Mouse (Mus musculus): ENCODE results near the gene Fsip1.
"Not testable (repeated sequence)": the region's sequence is repeated elsewhere in the genome, so short reads cannot be mapped to it uniquely, and the experiment has no call there.

Gene Fsip1

DNA sequence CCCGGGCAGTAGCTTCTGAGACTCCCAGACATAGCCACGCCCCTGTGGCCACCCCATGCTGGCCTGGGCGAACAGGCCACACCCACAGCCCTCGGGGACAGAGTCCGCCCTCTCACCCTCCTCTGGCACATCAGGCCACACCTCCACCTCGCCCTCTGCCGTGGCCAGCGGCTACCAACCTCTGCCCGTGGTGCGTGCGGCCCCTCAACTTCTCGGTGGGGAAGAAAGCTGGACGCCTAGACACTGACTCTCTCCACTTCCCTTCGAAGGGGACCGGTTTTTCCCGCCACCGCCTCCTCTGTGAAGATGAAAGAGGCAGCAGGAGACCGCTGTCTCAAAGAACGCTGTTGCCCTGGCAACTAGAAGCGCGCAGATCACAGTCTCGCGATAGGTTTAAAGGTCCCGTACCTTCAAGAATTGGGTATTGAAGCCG is at the start of gene Fsip1:
TSS of gene Fsip1 (minus strand) at position 346 of the 433 bp plus-strand sequence.
- DNase-seq (ENCODE audit: low spot score in 2 of 2): peak; percentile 39 to 62

DNA sequence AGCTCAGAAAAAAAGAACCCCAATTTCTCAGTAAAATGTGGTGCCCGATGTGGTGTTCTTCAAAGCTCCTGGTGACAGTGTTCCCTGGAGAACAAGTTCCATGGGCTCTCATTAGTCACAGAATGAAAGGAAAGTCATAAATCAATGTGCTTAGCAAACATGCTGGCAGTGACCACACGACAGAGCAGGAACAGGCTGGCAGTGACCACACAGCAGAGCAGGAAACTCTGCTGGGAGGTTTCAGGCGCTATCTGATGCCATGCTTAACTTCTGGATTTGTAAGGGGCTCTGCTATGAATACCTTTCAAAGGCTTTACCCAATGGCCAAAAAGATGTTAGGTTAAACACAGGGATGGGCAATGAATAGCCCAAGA is 49.7 kb upstream of the Fsip1 start:
- no peak for DNase-seq (ENCODE audit: low spot score in 2 of 2)

DNA sequence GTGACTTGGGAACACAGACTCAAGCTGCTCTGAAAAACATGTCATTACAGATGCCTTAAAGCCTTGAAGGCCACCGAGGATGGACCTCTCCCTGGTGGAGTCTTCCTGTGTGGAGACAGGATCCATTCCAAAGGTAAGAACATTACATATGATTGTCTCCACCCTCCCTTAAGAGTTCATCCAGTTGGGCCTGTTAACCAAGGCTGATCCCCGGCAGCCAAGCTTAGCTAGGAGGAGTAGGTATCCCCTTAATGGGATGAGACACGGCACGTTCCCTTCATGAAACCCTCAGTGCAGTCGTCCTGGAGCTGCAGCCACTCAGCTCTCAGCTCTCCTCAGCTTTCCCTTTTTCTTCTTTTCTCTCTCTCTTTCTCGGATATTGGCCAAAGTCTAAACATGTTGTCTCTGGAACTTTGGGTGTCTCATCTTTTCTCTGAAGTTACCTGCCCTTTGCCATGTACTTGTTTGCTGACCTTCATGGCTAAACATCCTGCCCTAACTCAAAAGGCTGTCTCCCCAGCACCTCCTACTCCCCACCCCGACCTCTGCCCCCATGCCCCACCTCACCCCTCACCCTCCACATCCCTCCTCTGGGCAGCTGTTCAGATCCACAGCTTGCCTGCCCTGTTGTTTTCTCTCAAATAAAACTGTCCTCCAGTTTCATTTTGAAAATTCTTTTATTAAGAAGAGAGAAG is 49.2 kb upstream of the Fsip1 start:
- no peak for DNase-seq (ENCODE audit: low spot score in 2 of 2)

DNA sequence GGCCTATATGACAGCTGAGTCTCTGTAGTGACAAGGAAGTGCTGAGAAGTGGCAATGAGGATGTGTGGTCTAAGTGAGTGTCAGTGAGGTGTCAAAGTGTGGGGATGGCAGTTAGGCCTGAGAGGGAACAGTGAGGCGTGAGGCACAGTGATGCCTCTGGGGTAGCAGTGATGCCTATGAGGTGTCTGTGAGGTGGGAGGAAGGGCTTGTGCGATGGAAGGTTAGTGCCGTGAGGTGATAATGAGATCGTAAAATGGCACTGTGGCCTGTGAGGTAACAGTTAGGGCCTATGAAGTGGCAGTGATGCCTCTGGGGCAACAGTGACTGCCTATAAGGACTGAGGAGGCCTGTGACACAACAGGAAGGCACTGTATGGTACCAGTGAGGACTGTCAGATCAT is 46.7 kb upstream of the Fsip1 start:
- DNase-seq (ENCODE audit: low spot score in 2 of 2): no peak

DNA sequence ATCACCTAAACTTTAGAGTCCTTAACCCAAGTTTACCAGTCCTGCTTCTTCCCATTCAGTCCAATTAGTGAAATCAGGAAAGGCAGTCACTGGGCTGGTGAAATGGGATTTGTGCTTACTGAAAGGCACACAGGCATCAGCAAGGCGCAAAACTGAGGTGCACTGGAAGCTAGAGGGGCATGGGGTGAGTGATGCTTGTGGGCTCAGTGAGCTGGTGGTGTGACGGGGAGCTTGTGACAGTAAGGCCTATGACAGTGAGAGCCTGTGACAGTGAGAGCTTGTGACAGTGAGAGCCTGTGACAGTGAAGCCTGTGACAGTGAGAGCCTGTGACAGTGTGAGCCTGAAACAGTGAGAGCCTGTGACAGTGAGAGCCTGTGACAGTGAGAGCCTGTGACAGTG is 44.9 kb upstream of the Fsip1 start:
- DNase-seq (ENCODE audit: low spot score in 2 of 2): no peak

DNA sequence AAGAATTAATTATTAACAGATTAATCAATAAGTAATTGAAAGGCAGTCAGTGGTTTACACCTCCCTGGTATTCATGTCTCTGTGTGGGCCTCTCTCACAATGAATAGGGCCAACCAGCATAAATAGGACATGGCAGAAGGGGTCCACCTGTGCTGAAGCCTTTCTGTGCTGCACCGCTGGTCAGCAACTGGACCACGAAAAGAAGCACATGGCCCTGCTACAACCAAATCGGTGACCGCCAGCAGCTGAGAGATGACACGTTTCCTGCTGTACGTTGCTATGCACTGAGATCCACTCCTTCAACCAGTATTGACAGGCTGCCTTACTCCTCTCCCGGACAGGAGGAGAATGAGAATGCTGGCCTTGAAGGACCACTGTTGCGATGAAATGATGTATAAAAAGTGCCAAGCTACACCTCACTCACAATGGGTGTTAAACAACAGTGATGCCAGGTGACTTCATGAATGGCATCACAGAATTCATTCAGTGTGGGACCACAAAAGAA is 44.3 kb upstream of the Fsip1 start:
- no peak for DNase-seq (ENCODE audit: low spot score in 2 of 2)

DNA sequence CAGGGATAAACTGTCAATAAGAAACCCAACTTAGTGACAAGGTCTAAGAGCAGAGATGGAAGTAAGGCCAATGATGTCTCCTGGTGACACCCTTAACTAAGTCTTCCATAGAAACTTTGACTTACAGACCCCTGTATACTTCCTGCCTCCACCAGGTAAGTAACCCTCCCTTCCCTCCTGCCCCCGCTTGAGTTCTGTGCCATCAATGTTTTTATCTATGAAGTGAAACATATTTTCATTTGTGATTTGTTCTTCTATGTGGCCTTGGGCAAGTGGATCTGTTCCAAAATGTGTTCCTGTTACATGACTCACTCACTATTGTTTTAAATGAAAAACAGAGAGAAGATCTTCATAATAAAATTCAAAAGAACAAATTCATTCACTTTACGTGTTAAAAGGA is 43.2 kb upstream of the Fsip1 start:
- DNase-seq (ENCODE audit: low spot score in 2 of 2): no peak

DNA sequence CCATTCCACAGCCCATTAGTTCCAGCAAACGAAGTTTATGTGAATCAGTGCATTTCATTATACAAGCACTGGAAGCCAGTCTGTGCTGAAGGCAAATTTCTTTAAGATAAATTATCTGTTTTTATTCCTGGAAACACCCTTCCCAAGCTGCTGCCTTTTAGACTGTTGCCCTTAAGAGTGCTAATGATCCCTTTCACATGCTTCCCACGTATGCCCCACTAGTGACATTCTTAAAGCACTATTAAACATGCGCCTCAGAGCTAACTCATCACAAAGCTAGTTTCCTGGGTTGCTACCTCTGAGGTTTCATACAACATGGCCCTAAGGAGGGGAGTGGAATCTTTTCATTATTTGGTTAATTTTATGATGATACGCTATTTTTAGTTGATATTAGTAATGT is 41.8 kb upstream of the Fsip1 start:
- DNase-seq (ENCODE audit: low spot score in 2 of 2): no peak

DNA sequence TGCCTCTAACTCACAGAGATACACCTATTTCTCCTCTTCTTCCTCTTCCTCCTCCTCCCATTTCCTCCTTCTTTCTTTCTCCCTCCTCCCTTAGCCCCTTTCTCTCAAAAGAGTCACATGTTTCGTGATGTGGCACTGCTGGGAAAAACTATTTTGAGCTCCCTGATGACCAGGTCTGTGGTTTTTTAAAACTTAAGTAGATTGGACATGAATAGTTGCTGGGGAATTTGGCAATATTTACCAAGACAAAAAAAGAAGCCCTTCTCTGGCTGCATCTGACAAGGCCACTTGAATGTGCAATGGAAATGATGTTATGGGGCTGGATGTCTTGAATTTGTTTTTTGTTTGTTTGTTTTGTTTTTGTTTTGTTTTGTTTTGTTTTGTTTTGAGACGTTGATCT is 41.2 kb upstream of the Fsip1 start:
- no peak for DNase-seq (ENCODE audit: low spot score in 2 of 2)

DNA sequence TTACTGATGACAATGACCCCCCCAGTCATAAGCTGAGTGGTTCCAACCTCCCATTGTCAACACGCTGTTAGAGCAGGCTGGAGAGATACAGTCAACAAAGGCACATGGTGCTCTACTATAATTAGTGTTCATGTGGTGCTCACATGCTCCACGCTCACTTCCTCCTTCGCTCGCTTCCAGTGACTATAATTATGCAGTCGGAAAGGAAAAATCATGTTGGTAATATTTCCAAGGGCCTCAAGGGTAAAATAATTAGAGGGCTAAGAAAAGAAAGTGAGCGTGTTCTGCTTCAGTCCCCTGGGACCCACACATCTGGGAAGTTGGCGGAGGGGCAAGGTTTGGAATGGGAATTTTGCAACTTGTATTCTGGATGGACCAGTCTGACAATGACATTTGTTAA is 38.7 kb upstream of the Fsip1 start:
- DNase-seq (ENCODE audit: low spot score in 2 of 2): no peak

DNA sequence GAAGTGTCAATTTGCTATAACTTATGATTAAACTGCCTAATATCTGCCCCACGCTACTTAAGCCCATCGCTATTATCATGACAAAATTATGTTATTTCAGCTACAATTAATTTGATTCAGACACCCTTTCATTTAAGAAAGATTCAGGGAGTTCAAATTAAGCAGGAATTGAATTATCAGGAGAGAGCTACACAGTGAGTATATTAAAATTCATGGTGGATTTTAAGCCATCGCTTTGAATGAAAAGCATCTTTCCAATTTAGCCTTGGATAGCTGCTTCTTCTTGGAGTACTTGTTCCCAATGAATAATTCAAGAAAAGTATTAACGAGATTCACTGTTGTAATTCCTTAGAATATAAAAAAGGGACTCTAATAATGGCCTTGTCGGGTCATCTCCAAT is 36.8 kb upstream of the Fsip1 start:
- no peak for DNase-seq (ENCODE audit: low spot score in 2 of 2)

DNA sequence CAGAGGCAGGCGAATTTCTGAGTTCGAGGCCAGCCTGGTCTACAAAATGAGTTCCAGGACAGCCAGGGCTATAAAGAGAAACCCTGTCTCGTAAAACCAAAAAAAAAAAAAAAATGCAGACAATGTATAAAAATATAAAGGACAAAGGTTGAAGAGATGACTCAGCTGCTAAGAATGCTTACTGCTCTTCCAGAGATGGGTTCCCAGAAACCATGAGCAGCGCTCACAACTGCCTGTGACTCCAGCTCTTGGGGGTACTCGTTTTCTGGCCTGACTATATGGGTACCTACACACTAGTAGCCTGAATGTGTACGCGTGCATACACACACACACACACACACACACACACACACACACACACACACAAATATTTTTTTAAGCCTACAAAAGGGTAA is 32.3 kb upstream of the Fsip1 start:
- DNase-seq (ENCODE audit: low spot score in 2 of 2): not testable (repeated sequence)

DNA sequence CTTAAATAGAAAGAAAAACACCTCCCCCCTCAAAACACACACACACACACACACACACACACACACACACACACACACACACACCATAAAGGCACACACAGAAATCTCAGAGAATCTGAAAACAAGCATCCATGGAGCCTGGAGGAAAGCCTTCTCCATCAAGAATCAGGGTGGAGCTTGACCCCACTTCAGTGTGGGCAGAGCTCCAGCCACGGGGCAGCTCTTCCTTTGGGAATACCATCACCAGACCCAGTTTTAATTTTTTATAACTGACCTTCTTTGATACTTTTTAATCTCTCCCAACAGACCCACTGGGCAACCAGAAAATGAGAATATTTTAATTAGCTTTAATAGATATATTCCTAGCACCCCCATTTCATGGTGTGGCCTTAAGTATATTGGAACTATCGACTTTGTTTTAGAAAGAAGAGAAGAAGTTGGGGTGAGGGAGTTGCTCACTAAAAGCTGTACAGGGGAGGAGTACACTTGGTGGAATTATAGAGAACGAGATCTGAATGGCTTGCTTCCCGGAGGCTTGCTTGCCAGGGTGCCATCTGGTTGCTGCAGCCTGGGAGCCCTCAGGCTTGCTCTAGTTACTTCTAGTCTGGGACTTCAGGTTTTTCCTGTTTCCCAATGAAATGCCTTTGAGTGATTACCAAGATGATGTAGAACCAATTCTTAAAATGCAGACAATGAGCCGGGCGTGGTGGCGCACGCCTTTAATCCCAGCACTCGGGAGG is 31.7 kb upstream of the Fsip1 start:
- no peak for DNase-seq (ENCODE audit: low spot score in 2 of 2)

DNA sequence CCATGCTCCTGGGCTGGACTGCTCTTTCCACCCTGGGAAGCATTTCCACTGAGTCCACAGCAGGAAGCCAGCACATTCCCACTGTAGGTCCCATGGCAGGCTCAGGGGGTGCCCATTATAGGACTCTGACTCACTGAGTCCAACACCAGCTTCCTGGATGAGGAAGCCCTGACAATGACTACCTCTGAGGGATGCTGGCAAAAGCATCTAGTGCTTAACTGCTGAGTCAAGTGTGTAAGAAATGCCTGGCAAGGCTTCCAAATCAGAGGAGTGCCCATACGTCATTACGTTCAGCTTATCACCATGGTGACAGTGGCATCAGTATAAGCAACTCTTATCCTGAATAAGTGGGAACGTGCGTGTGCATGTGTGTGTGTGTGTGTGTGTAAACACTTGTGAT is 30.9 kb upstream of the Fsip1 start:
- no peak for DNase-seq (ENCODE audit: low spot score in 2 of 2)

DNA sequence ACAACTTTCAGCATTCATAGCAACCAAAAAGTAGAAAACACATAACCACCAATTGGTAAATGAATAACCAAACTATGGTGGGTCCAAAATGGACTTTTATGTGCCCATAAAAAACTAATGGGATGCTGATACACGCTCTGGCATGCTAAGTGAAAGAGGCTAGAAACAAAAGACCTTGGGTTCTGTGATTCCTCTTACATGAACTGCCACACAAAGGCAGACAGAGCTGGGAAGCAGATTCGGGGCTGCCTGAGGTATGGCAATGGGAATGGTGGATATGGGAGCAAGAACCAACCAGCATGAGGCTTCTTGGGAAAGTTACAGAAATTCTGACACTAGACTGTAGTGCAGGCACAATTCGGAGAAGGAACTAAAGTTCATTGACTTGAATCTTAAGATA is 25.7 kb upstream of the Fsip1 start:
- DNase-seq (ENCODE audit: low spot score in 2 of 2): no peak

DNA sequence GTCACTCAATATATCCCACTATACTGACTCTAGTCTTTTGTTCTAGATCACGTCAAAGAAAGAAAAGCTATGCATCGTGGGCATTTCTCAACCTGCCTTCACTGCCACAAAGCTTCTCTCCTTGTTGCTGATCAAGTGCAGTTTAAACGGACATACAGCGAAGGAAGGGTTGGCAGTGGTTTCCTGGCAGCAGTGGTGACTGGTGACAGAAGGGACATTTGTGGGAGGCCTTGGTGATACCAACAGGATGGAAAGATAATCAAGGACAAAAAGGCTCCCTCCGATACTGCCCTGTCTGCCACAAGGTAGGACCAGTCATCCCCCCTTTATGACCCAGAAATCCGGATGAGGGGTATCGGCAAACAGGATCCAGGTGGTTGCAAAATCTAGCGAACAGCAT is 21.5 kb upstream of the Fsip1 start:
- no peak for DNase-seq (ENCODE audit: low spot score in 2 of 2)

DNA sequence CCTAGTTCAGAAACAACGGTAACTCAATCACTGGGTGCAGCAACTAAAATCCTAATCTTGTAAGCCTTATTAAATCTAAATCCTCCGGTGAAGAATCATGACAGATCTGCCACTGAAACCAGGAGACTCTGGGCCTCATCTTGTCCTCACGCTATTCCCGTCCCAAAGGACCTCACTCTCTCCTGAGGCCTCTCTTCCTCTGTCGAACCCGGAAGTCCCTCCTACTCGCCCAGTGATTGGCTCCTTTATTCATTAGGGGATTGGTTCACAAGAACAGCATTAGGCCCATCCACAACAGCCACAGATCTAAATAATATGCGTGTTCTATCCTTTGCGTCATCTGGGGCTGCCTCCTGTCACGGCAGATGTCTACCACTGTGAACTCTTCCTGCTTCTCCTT is 14.8 kb upstream of the Fsip1 start:
- no peak for DNase-seq (ENCODE audit: low spot score in 2 of 2)

DNA sequence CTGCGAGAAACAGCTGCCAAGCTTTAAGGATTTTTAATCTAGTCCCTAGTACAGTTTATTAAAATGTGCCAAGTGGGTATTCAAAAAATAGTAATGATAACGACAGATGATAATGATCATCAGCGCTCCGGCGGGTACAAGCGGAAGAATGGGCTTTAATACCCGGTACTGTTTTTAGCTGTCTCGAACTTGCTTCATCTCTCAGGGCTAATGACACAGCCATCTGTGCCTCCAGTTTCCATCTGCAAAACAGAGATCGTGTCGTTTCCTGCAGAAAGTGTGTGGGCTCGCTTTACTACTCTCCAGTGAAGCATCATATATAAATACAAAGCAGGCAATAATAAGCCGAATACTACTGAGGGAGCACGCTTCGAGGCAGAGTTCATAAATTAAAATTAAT is 13.4 kb upstream of the Fsip1 start:
- DNase-seq (ENCODE audit: low spot score in 2 of 2): no peak

DNA sequence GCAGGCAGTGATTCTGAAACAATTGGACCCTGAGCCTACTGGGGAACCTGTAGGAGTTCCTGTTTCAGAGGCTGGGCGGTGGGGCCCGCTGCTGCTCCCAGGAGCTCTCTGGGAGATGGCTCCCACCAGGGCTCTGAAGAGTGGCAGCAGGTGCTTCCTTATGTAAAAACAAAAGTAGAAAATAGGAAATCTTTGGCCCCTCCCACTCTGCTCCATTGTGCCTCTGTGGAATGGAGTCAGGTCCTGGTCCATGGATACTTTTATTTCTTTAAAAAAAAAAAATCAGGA is 7.1 kb upstream of the Fsip1 start:
- no peak for DNase-seq (ENCODE audit: low spot score in 2 of 2)

DNA sequence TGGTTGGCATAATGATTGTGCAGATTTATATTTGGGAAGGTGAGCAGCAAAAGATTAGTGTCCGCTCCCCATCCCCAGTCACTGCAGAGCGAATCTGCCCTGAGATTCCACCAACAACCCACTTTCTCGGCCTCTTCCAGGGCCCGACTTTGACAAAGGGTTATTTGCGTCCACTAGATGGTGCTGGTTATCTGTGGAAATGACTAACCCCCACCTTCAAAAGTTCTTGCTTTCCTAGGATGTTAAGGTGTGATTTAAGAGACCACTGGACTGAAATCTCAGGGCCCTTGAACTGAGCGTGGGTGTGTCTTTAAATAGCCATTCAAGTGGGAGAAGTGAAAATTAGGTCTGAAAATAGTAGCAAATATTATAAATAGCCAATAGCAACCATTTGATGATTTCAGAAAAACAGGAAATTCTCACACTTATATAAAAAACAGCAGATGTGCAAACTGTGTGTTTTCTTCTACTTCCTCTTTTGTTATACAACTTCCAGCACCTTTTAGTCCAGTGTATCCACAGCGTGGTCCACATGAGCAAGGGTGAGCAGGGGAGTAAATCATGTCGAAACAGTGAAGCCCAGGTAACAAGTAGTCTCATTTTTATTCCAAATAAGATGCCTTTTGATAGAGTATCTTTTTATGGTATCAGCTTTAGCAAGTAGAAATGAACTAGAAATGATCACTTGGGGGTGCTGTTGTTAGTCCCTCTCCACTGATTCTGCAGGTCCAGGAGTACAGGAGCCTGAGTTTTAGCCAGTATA is 6.6 kb upstream of the Fsip1 start:
- peak in 1 of 2 experiments; percentile 28 for DNase-seq (ENCODE audit: low spot score in 2 of 2)

DNA sequence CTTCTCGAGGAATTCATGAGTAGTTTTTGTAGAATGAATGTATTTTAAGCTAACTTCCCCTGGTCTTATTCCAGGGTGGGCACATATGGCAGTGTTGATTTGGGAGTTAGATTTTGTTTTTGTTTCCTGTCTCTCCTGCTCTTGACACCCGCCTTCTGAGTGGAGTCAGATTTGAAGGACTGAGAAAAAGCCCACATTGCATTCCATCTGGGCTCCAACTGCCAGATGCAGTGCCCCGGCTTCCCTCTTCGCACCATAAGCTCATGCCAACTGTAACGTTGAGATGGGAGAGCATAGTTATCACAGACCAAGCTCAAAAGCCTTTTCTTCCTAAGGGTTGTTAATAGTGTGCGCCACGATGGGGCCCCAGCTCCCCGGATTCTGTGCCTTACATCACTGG is 5.9 kb upstream of the Fsip1 start:
- DNase-seq (ENCODE audit: low spot score in 2 of 2): no peak

DNA sequence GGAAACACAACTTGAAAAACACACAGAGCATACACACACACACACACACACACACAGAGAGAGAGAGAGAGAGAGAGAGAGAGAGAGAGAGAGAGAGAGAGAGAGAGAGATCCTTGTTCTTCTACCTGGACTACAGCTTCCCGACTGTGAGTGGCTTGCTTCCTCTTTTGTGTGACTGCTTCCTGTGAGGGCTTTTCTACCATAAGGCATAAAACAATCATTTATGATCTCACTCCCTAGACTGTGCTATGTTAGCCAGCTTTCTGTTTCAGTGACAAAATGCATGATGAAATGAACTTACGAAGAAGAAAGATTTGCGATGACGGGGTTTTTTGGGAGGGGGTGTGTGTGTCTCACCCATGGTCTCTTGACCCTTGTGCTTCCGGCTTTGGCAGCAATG is 3.0 kb upstream of the Fsip1 start:
- no peak for DNase-seq (ENCODE audit: low spot score in 2 of 2)

DNA sequence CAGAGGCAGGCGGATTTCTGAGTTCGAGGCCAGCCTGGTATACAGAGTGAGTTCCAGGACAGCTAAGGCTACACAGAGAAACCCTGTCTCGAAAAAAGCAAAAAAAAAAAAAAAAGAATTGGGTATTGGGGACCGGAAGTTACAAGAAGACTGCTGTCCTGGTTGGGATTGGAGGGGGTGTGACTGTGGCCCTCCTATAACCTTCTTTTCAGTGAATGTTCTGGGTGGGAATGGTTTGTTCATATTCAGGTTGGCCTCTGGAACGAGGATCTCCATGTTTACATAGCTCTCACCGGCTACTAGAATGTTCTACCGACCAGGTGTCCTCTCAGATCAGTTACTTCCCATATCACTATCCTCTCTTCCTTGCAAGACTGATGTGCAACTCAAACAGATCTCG is 328 bp upstream of the Fsip1 start:
- DNase-seq (ENCODE audit: low spot score in 2 of 2): no peak

Measured in spleen, postnatal 14 days (tissue).